Mouse (Mus musculus): ENCODE data around the gene Megf11. TPM values are rescaled to one million over a fixed set of nuclear protein-coding genes. Genes with fewer than 3 reads are reported as not detected.

The Megf11 gene
- polyA plus RNA-seq, 1 experiment from 2014 or later = 0.65 TPM

DNA sequence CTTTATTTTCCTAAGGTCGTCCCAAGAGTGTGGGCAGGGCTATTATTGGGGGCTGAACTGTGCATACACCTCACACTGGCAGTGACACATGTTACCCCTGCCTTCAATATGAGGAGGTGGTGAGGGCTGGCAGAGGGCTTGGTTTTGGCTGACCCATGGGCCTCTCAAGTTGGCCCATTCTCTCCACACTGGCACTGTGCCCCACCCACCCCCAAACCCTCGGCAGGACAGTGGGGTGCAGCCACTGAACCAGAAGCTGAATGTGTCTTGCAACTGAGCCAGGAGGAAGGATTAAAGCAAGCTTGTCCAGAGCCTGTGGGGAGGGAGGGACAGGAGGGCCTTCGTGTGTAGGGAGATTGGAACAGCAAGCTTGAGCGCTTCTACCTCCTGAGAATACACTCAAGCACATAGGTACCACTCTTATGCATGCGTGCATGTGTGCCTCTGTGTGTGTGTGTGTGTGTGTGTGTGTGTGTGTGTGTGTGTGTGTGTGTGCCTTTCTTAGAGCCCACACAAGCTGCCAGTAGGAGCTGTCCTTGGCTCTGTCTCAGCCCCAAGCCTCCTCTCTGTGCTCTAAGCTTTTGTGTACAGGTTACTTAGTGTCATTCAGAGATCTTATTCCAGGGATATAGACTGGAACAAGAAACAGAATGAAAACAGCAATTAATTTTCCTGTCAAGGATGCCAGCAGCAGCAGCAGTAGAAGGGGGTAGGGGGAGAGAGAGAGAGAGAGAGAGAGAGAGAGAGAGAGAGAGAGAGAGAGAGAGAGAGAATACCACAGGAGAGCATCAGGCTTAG, 236.3 kb downstream of the Megf11 start:
- H3K9ac ChIP-seq (replicated peaks; ENCODE audit: low read length) = no peak overlapping the region
- H3K4me2 ChIP-seq (ENCODE audit: low read depth, low read length) = no peak overlapping the region
- WGBS = 59% methylated on average over 5 of the region's 5 CpGs
- H3K9me3 ChIP-seq (replicated peaks; ENCODE audit: control insufficient read depth, low read length) = no peaks in the 10 kb centered on the region
- no peak overlapping the region for H3K4me3 ChIP-seq (ENCODE audit: low read depth, low read length)
- H3K4me1 ChIP-seq (ENCODE audit: control insufficient read depth, insufficient read depth, low read length) = no peaks in the 10 kb centered on the region
- no peaks in the 10 kb centered on the region for H3K27me3 ChIP-seq (ENCODE audit: control insufficient read depth, insufficient read depth, low read length)
- DNase-seq (ENCODE audit: low spot score) (no peak), ATAC-seq (replicated peaks; ENCODE audit: insufficient number of reproducible peaks, low FRiP score, low TSS enrichment, low read depth) (no peak)
- H3K36me3 ChIP-seq (replicated peaks; ENCODE audit: control insufficient read depth, insufficient read depth, low read depth, low read length) = no peaks in the 10 kb centered on the region
- H3K27ac ChIP-seq (replicated peaks; ENCODE audit: low read depth, low read length) = no peak overlapping the region

DNA sequence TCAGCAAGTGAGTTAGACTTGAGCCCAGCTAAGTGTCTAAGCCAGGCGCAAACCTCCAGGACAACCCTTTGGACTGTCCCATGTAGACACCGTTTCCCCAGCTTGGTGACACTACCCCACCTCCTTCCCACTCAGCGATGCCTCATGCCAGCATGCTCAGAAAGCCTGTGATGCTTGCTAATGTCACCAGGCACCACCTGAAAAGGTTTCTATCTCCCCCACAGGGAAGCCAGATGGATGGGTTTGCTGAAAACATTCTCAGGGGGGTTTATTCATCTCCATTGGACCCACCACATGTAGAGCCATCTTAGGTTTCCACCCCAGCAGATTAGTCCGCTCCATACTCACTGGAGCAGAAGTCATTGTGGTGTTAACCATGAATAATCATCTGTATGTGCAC, 237.9 kb downstream of the Megf11 start:
- Histone ChIP-seq H3K4me3 (ENCODE audit: low read depth, low read length) (no peak overlapping the region), H3K36me3 (replicated peaks; ENCODE audit: control insufficient read depth, insufficient read depth, low read depth, low read length) (no peaks in the 10 kb centered on the region), H3K4me2 (ENCODE audit: low read depth, low read length) (no peak overlapping the region), H3K9ac (replicated peaks; ENCODE audit: low read length) (no peak overlapping the region), H3K27me3 (ENCODE audit: control insufficient read depth, insufficient read depth, low read length) (no peaks in the 10 kb centered on the region), H3K9me3 (replicated peaks; ENCODE audit: control insufficient read depth, low read length) (no peaks in the 10 kb centered on the region), H3K27ac (replicated peaks; ENCODE audit: low read depth, low read length) (no peak overlapping the region), H3K4me1 (ENCODE audit: control insufficient read depth, insufficient read depth, low read length) (no peaks in the 10 kb centered on the region)
- DNase-seq (ENCODE audit: low spot score) (no peak), ATAC-seq (replicated peaks; ENCODE audit: insufficient number of reproducible peaks, low FRiP score, low TSS enrichment, low read depth) (no peak)
- 90% methylated on average over 4 of the region's 4 CpGs for WGBS

DNA sequence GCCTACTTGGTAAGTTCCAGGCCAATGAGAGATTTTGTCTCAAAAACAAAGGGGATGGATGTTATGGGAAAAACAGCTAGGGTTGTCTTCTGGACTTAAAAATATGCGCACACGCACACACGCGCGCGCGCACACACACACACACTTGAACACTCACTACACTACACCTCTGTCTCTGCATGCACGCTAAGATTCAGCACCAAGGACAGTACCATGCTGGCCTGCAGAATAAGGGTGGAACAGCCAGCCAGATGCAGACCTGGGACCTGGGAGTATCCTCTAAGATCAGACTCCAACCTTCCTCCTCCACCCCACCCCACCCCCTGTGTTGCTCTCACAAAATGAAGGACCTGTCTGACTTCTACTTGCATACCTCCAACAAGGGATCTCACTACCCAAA, 239.1 kb downstream of the Megf11 start:
- Histone ChIP-seq H3K27ac (replicated peaks; ENCODE audit: low read depth, low read length) (no peak overlapping the region), H3K4me2 (ENCODE audit: low read depth, low read length) (no peak overlapping the region), H3K36me3 (replicated peaks; ENCODE audit: control insufficient read depth, insufficient read depth, low read depth, low read length) (no peaks in the 10 kb centered on the region), H3K27me3 (ENCODE audit: control insufficient read depth, insufficient read depth, low read length) (no peaks in the 10 kb centered on the region), H3K9me3 (replicated peaks; ENCODE audit: control insufficient read depth, low read length) (no peaks in the 10 kb centered on the region), H3K4me3 (ENCODE audit: low read depth, low read length) (no peak overlapping the region), H3K4me1 (ENCODE audit: control insufficient read depth, insufficient read depth, low read length) (no peaks in the 10 kb centered on the region), H3K9ac (replicated peaks; ENCODE audit: low read length) (no peak overlapping the region)
- DNase-seq (ENCODE audit: low spot score) (peak; percentile 89), ATAC-seq (replicated peaks; ENCODE audit: insufficient number of reproducible peaks, low FRiP score, low TSS enrichment, low read depth) (no peak)
- 70% methylated on average over 8 of the region's 8 CpGs for WGBS

DNA sequence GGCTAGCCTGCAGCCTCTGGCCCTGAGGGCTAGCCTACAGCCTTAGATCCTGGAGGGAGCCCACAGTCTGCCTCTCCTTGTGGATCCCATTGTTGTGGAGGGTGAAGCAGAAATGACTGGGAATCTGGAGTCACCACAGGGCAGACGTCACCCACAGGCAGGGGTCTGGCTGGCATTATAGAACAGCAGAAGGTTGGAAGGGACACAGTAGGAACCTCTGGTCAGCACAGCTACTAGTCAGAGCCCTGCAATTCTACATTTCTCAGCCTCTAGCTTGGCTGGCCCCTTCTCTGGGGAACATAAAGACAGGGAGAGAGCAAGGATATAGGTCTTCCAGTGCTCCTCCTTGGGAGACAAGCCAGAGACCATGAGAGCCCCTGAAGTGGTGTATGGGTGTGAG, 244.4 kb downstream of the Megf11 start:
- no peak overlapping the region for H3K4me2 ChIP-seq (ENCODE audit: low read depth, low read length)
- no peak for DNase-seq (ENCODE audit: low spot score)
- H3K27me3 ChIP-seq (ENCODE audit: control insufficient read depth, insufficient read depth, low read length) = no peaks in the 10 kb centered on the region
- H3K4me1 ChIP-seq (ENCODE audit: control insufficient read depth, insufficient read depth, low read length) = no peaks in the 10 kb centered on the region
- no peak overlapping the region for H3K9ac ChIP-seq (replicated peaks; ENCODE audit: low read length)
- 47% methylated on average over 1 of the region's 1 CpGs for WGBS
- no peaks in the 10 kb centered on the region for H3K9me3 ChIP-seq (replicated peaks; ENCODE audit: control insufficient read depth, low read length)
- ATAC-seq (replicated peaks; ENCODE audit: insufficient number of reproducible peaks, low FRiP score, low TSS enrichment, low read depth) = no peak
- no peak overlapping the region for H3K4me3 ChIP-seq (ENCODE audit: low read depth, low read length)
- no peak overlapping the region for H3K27ac ChIP-seq (replicated peaks; ENCODE audit: low read depth, low read length)
- no peaks in the 10 kb centered on the region for H3K36me3 ChIP-seq (replicated peaks; ENCODE audit: control insufficient read depth, insufficient read depth, low read depth, low read length)

DNA sequence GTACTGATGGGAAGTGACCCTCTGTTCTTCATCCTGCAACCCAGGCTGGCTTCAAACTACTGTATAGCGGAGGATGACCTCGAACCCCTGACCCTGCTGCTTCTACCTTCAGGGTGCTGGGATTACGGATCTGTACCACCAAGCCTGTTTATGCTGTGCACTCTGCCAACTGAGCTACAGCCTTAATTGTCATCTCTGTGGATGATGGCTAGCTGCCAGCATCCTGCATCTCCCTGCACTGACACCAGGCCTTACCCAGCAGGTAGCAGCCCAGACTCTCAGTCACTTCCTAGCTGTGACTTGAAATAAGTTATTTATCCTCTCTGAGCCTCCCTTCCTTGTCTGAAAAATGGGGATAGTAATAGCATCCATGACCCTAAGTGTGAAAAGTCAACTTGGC, 247.7 kb downstream of the Megf11 start:
- H3K9ac ChIP-seq (replicated peaks; ENCODE audit: low read length) = no peak overlapping the region
- H3K27me3 ChIP-seq (ENCODE audit: control insufficient read depth, insufficient read depth, low read length) = no peaks in the 10 kb centered on the region; the same call in 1 of the 2 replicates
- DNase-seq (ENCODE audit: low spot score) (no peak), ATAC-seq (replicated peaks; ENCODE audit: insufficient number of reproducible peaks, low FRiP score, low TSS enrichment, low read depth) (no peak)
- H3K9me3 ChIP-seq (replicated peaks; ENCODE audit: control insufficient read depth, low read length) = no peaks in the 10 kb centered on the region
- H3K4me2 ChIP-seq (ENCODE audit: low read depth, low read length) = no peak overlapping the region
- H3K4me3 ChIP-seq (ENCODE audit: low read depth, low read length) = no peak overlapping the region
- H3K4me1 ChIP-seq (ENCODE audit: control insufficient read depth, insufficient read depth, low read length) = peaks cover 4% of the 10 kb centered on the region
- no peaks in the 10 kb centered on the region for H3K36me3 ChIP-seq (replicated peaks; ENCODE audit: control insufficient read depth, insufficient read depth, low read depth, low read length)
- 85% methylated on average over 3 of the region's 3 CpGs for WGBS
- no peak overlapping the region for H3K27ac ChIP-seq (replicated peaks; ENCODE audit: low read depth, low read length)

DNA sequence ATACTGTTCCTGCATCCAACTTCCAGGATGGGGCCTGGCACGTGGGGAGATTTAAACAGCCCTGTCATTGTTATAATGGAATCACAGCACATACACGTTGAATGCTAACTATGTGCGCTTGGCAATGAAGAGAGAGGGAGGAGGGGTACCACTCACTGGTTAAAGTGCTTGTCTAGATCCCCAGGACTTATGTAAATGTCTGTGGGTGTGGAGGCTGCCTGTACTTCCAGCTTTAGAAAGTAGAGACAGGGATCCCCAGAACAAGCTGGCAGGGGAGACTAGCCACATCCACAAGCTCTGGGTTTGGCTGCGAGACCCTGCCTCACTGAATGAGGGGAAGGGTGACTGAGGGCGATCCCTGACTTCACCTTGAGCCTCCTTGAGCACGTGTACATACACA, 250.7 kb downstream of the Megf11 start:
- H3K27ac ChIP-seq (replicated peaks; ENCODE audit: low read depth, low read length) = no peak overlapping the region
- H3K27me3 ChIP-seq (ENCODE audit: control insufficient read depth, insufficient read depth, low read length) = no peaks in the 10 kb centered on the region; the same call in 1 of the 2 replicates
- 74% methylated on average over 6 of the region's 6 CpGs for WGBS
- H3K9ac ChIP-seq (replicated peaks; ENCODE audit: low read length) = no peak overlapping the region
- no peak overlapping the region for H3K4me3 ChIP-seq (ENCODE audit: low read depth, low read length)
- no peak for ATAC-seq (replicated peaks; ENCODE audit: insufficient number of reproducible peaks, low FRiP score, low TSS enrichment, low read depth)
- H3K36me3 ChIP-seq (replicated peaks; ENCODE audit: control insufficient read depth, insufficient read depth, low read depth, low read length) = no peaks in the 10 kb centered on the region
- no peak for DNase-seq (ENCODE audit: low spot score)
- H3K9me3 ChIP-seq (replicated peaks; ENCODE audit: control insufficient read depth, low read length) = no peaks in the 10 kb centered on the region
- H3K4me1 ChIP-seq (ENCODE audit: control insufficient read depth, insufficient read depth, low read length) = peaks cover 6% of the 10 kb centered on the region
- H3K4me2 ChIP-seq (ENCODE audit: low read depth, low read length) = no peak overlapping the region

DNA sequence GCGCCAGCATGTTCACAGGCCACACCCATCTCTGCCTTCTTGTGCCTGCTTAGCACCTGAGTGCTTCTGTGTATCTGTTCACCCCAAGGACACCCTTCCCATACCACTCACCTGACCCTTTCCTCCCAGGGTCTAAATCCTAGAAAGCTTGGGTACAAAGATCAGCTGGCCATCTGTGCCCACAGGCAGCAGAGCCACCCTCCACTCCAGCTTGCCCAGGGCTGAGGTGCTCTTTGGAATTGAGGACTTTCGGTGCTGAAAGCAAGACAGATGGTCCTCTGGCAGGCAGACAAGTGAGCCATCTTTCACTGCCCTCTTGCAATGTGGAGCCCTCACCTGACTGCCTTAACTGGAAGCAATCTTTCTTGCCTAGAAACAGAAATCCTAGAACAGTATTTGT, 251.5 kb downstream of the Megf11 start:
- peaks cover 6% of the 10 kb centered on the region for H3K4me1 ChIP-seq (ENCODE audit: control insufficient read depth, insufficient read depth, low read length)
- H3K27me3 ChIP-seq (ENCODE audit: control insufficient read depth, insufficient read depth, low read length) = no peaks in the 10 kb centered on the region; the same call in 1 of the 2 replicates
- no peak for DNase-seq (ENCODE audit: low spot score)
- no peak overlapping the region for H3K9ac ChIP-seq (replicated peaks; ENCODE audit: low read length)
- WGBS = 75% methylated on average over 2 of the region's 2 CpGs
- H3K4me2 ChIP-seq (ENCODE audit: low read depth, low read length) = no peak overlapping the region
- ATAC-seq (replicated peaks; ENCODE audit: insufficient number of reproducible peaks, low FRiP score, low TSS enrichment, low read depth) = no peak
- H3K36me3 ChIP-seq (replicated peaks; ENCODE audit: control insufficient read depth, insufficient read depth, low read depth, low read length) = no peaks in the 10 kb centered on the region
- no peak overlapping the region for H3K4me3 ChIP-seq (ENCODE audit: low read depth, low read length)
- no peaks in the 10 kb centered on the region for H3K9me3 ChIP-seq (replicated peaks; ENCODE audit: control insufficient read depth, low read length)
- H3K27ac ChIP-seq (replicated peaks; ENCODE audit: low read depth, low read length) = no peak overlapping the region

DNA sequence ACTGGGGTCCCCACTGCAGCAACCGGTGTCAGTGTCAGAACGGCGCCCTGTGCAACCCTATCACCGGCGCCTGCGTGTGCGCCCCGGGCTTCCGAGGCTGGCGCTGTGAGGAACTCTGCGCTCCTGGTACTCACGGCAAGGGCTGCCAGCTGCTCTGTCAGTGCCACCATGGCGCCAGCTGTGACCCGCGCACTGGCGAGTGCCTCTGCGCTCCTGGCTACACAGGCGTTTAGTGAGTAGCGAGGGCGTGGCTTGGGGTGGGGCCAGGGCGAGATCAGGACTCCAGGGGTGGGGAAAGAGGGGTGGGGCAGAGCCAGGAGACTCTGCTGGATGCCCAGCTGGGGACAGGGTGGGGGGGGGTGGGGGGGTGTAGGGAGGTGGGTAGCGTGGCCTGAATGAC, 252.8 kb downstream of the Megf11 start:
- no peak for ATAC-seq (replicated peaks; ENCODE audit: insufficient number of reproducible peaks, low FRiP score, low TSS enrichment, low read depth)
- no peaks in the 10 kb centered on the region for H3K36me3 ChIP-seq (replicated peaks; ENCODE audit: control insufficient read depth, insufficient read depth, low read depth, low read length)
- no peak overlapping the region for H3K27ac ChIP-seq (replicated peaks; ENCODE audit: low read depth, low read length)
- no peaks in the 10 kb centered on the region; the same call in 1 of the 2 replicates for H3K27me3 ChIP-seq (ENCODE audit: control insufficient read depth, insufficient read depth, low read length)
- DNase-seq (ENCODE audit: low spot score) = peak; percentile 34
- peak overlapping the region; percentile 57 for H3K4me2 ChIP-seq (ENCODE audit: low read depth, low read length)
- H3K9me3 ChIP-seq (replicated peaks; ENCODE audit: control insufficient read depth, low read length) = no peaks in the 10 kb centered on the region
- 1% methylated on average over 22 of the region's 22 CpGs for WGBS
- H3K4me3 ChIP-seq (ENCODE audit: low read depth, low read length) = peak overlapping the region; percentile 18; the same call in 1 of the 2 replicates
- peaks cover 6% of the 10 kb centered on the region for H3K4me1 ChIP-seq (ENCODE audit: control insufficient read depth, insufficient read depth, low read length)
- H3K9ac ChIP-seq (replicated peaks; ENCODE audit: low read length) = no peak overlapping the region
